Mouse (Mus musculus) CD4-positive helper T cell, adult 2 months (primary cell): ENCODE data around the gene Rph3a.
A peak's percentile ranks its signal among the peaks of the same experiment; 100 is the strongest.
"Not testable (repeated sequence)": the region's sequence is repeated elsewhere in the genome, so short reads cannot be mapped to it uniquely, and the experiment has no call there.

ENCODE experiments used
- DNase-seq: peaks from one replicate; pipeline ENCODE4 v3.0.0-alpha.2; 2012; ENCODE audit warnings: low read depth, missing footprints, low spot score

Rph3a gene

GRCm38 (mm10) chr5:120914204-120914603 lies 95.7 kb downstream of the Rph3a start, which contains the start of gene Oas1d:
Gene Oas1d, plus strand, starts transcription at chr5:120914536.
- DNase-seq, result not testable (repeated sequence)

GRCm38 (mm10) chr5:120908196-120908920 lies 101.5 kb downstream of the Rph3a start:
- no peak for DNase-seq

- DNase-seq, result peak; percentile 21
Observed at GRCm38 (mm10) chr5:120906791-120907733, 102.8 kb downstream of the Rph3a start, which contains the start of gene Oas1a. Gene Oas1a, minus strand, starts transcription at chr5:120907521.

GRCm38 (mm10) chr5:120902056-120902455 lies 107.8 kb downstream of the Rph3a start:
- no peak for DNase-seq

- no peak for DNase-seq
Observed at GRCm38 (mm10) chr5:120900666-120901065, 109.2 kb downstream of the Rph3a start.

- no peak for DNase-seq
Observed at GRCm38 (mm10) chr5:120898726-120899125, 111.2 kb downstream of the Rph3a start.

- DNase-seq, result no peak
Observed at GRCm38 (mm10) chr5:120898307-120898706, 111.6 kb downstream of the Rph3a start.

- no peak for DNase-seq
Observed at GRCm38 (mm10) chr5:120895231-120895900, 114.5 kb downstream of the Rph3a start.

- not testable (repeated sequence) for DNase-seq
Observed at GRCm38 (mm10) chr5:120894692-120895091, 115.2 kb downstream of the Rph3a start.

- DNase-seq, result not testable (repeated sequence)
Observed at GRCm38 (mm10) chr5:120893866-120894265, 116.0 kb downstream of the Rph3a start.

GRCm38 (mm10) chr5:120892243-120892660 lies 117.6 kb downstream of the Rph3a start:
- DNase-seq, result no peak

GRCm38 (mm10) chr5:120891566-120892242 lies 118.2 kb downstream of the Rph3a start:
- DNase-seq, result not testable (repeated sequence)

GRCm38 (mm10) chr5:120890991-120891390 lies 118.9 kb downstream of the Rph3a start:
- no peak for DNase-seq
